Mouse (Mus musculus) CH12.LX (cell line): ENCODE results near the gene Uba3. TPM values are rescaled to one million over a fixed set of nuclear protein-coding genes. Genes with fewer than 3 reads are reported as not detected.

Experiments
- DNase-seq: peaks from one replicate; pipeline ENCODE4 v3.0.0-alpha.2; 2013; ENCODE audit errors: extremely low read depth
- H3K27ac ChIP-seq: 2 replicates; pipeline ENCODE4 v1.5.1; 2012; ENCODE audit warnings: low read depth, mild to moderate bottlenecking, control low read depth, moderate library complexity; ENCODE audit not compliant: insufficient read depth
- H3K27me3 ChIP-seq: replicated peaks from 2 replicates; pipeline ENCODE3; 2012; ENCODE audit warnings: inconsistent platforms
- H3K36me3 ChIP-seq, 2 experiments: replicated peaks in 1 of 2; 2 replicates each; pipeline versions ENCODE3 to v1.6.1; 2012; ENCODE audit warnings: inconsistent platforms in 1 of 2, low read length in 1 of 2, mild to moderate bottlenecking in 1 of 2, mixed read lengths in 1 of 2, moderate library complexity in 1 of 2; ENCODE audit not compliant: control insufficient read depth in 1 of 2, insufficient read depth in 1 of 2
- H3K4me1 ChIP-seq, 2 experiments: 2 replicates each; pipeline ENCODE4 v1.6.1; 2012; ENCODE audit warnings: inconsistent platforms in 1 of 2, moderate library complexity in 1 of 2; ENCODE audit not compliant: insufficient read depth in 2 of 2, control insufficient read depth in 1 of 2
- H3K4me2 ChIP-seq: 2 replicates; pipeline ENCODE4 v1.6.1; 2012; ENCODE audit warnings: low read depth, mild to moderate bottlenecking, control low read depth; ENCODE audit not compliant: poor library complexity, insufficient read depth, severe bottlenecking
- H3K4me3 ChIP-seq, 3 experiments: fragments of 150-350 bp in 1 of 3; sonication (generic) in 1 of 3; replicated peaks in 1 of 3; 2 replicates each; pipeline versions ENCODE3 to v1.5.1; 2011 to 2012; ENCODE audit warnings: low read depth in 2 of 3, low read length in 2 of 3, mild to moderate bottlenecking in 2 of 3, moderate library complexity in 2 of 3, control low read depth in 1 of 3, improper control_type of control experiment in 1 of 3, inconsistent platforms in 1 of 3, mixed read lengths in 1 of 3; ENCODE audit not compliant: poor library complexity in 1 of 3
- H3K79me2 ChIP-seq: replicated peaks from 2 replicates; pipeline ENCODE4 v1.6.1; 2012; ENCODE audit warnings: mild to moderate bottlenecking, moderate library complexity; ENCODE audit not compliant: control insufficient read depth, poor library complexity, insufficient read depth, severe bottlenecking; ENCODE audit errors: extremely low read depth
- H3K9ac ChIP-seq: 2 replicates; pipeline ENCODE4 v1.6.1; 2012; ENCODE audit warnings: low read depth, mild to moderate bottlenecking, control low read depth, moderate library complexity; ENCODE audit not compliant: insufficient read depth
- H3K9me3 ChIP-seq: replicated peaks from 2 replicates; pipeline ENCODE3; 2012; ENCODE audit warnings: low read length, inconsistent platforms, mixed read lengths
- BHLHE40 ChIP-seq: IDR thresholded peaks from 2 replicates; pipeline ENCODE4 v1.6.1; 2011; ENCODE audit warnings: mild to moderate bottlenecking, low read depth, low read length, improper control_type of control experiment
- CTCF ChIP-seq, 2 experiments: IDR thresholded peaks in 1 of 2; conservative IDR thresholded peaks in 1 of 2; 2 replicates each; pipeline ENCODE4 v1.5.1; 2011 to 2012; ENCODE audit warnings: low read depth in 2 of 2, low read length in 2 of 2, improper control_type of control experiment in 1 of 2, inconsistent platforms in 1 of 2, mild to moderate bottlenecking in 1 of 2, moderate library complexity in 1 of 2
- E2F4 ChIP-seq: IDR thresholded peaks from 2 replicates; pipeline ENCODE4 v1.6.1; 2011; ENCODE audit warnings: low read depth, low read length, improper control_type of control experiment; ENCODE audit not compliant: insufficient replicate concordance
- ELF1 ChIP-seq: IDR thresholded peaks from 2 replicates; pipeline ENCODE4 v1.6.1; 2014; ENCODE audit warnings: low read depth, mild to moderate bottlenecking, inconsistent platforms, low read length, improper control_type of control experiment
- EP300 ChIP-seq: IDR thresholded peaks from 2 replicates; pipeline ENCODE4 v1.6.1; 2011; ENCODE audit warnings: low read length, improper control_type of control experiment
- ETS1 ChIP-seq: conservative IDR thresholded peaks from 2 replicates; pipeline ENCODE4 v1.6.1; 2012; ENCODE audit warnings: low read depth, mild to moderate bottlenecking, inconsistent platforms, low read length, improper control_type of control experiment, moderate library complexity
- HCFC1 ChIP-seq: IDR thresholded peaks from 2 replicates; pipeline ENCODE4 v1.6.1; 2012; ENCODE audit warnings: low read depth, mild to moderate bottlenecking, inconsistent platforms, low read length, improper control_type of control experiment
- JUN ChIP-seq: IDR thresholded peaks from 2 replicates; pipeline ENCODE4 v1.6.1; 2011; ENCODE audit warnings: low read depth, mild to moderate bottlenecking, low read length, improper control_type of control experiment, moderate library complexity; ENCODE audit not compliant: insufficient read depth
- MAZ ChIP-seq: IDR thresholded peaks from 2 replicates; pipeline ENCODE4 v1.6.1; 2012; ENCODE audit warnings: low read depth, mild to moderate bottlenecking, inconsistent platforms, low read length, improper control_type of control experiment, moderate library complexity
- MEF2A ChIP-seq: IDR thresholded peaks from 2 replicates; pipeline ENCODE4 v1.6.1; 2014; ENCODE audit warnings: low read depth, mild to moderate bottlenecking, inconsistent platforms, low read length, improper control_type of control experiment, borderline replicate concordance
- MYC ChIP-seq: IDR thresholded peaks from 2 replicates; pipeline ENCODE4 v1.6.1; 2011; ENCODE audit warnings: low read depth, mild to moderate bottlenecking, improper control_type of control experiment, low read length
- NELFE ChIP-seq: IDR thresholded peaks from 2 replicates; pipeline ENCODE4 v1.6.1; 2011; ENCODE audit warnings: low read depth, low read length, improper control_type of control experiment
- POLR2AphosphoS2 ChIP-seq: IDR thresholded peaks from 2 replicates; pipeline ENCODE4 v1.6.1; 2011; ENCODE audit warnings: low read depth, low read length, improper control_type of control experiment
- RCOR1 ChIP-seq: conservative IDR thresholded peaks from 2 replicates; pipeline ENCODE4 v1.6.1; 2012; ENCODE audit warnings: low read depth, mild to moderate bottlenecking, inconsistent platforms, low read length, improper control_type of control experiment
- SIN3A ChIP-seq: IDR thresholded peaks from 2 replicates; pipeline ENCODE4 v1.6.1; 2012; ENCODE audit warnings: low read length, improper control_type of control experiment, inconsistent platforms
- SMC3 ChIP-seq: IDR thresholded peaks from 2 replicates; pipeline ENCODE4 v1.6.1; 2011; ENCODE audit warnings: low read depth, low read length, improper control_type of control experiment
- TCF12 ChIP-seq: IDR thresholded peaks from 2 replicates; pipeline ENCODE4 v1.6.1; 2014; ENCODE audit warnings: low read depth, mild to moderate bottlenecking, inconsistent platforms, low read length, improper control_type of control experiment
- UBTF ChIP-seq: IDR thresholded peaks from 2 replicates; pipeline ENCODE4 v1.6.1; 2012; ENCODE audit warnings: low read depth, mild to moderate bottlenecking, inconsistent platforms, low read length, improper control_type of control experiment, moderate library complexity
- USF2 ChIP-seq: conservative IDR thresholded peaks from 2 replicates; pipeline ENCODE4 v1.6.1; 2011; ENCODE audit warnings: low read depth, low read length, improper control_type of control experiment
- ZNF384 ChIP-seq: IDR thresholded peaks from 2 replicates; pipeline ENCODE4 v1.6.1; 2012; ENCODE audit warnings: low read depth, low read length, improper control_type of control experiment, inconsistent platforms
- dilution Hi-C: fragments of 300-500 bp; cut with MboI; formaldehyde crosslinking; loops from 2 replicates; pipeline ENCODE4 v1.14.3; 2020; ENCODE audit warnings: low sequenced_read_pairs; ENCODE audit not compliant: extremely low pct_unique_long_range_greater_than_20kb, extremely low pct_ligation_motif_present
- in situ Hi-C: fragments of 300-500 bp; cut with MboI; formaldehyde crosslinking; loops from 3 replicates; pipeline ENCODE4 v1.14.3; 2019; ENCODE audit warnings: low sequenced_read_pairs, low pct_ligation_motif_present, low pct_unique_long_range_greater_than_20kb, mixed read lengths
- polyA plus RNA-seq: library from polyadenylated mRNA; unstranded; fragments of >175 nt; gene quantifications from 2 replicates; pipeline ENCODE4 v1.2.1, GENCODE M21; 2012; ENCODE audit warnings: low read depth; ENCODE audit not compliant: insufficient read length
- total RNA-seq, 2 experiments: library from RNA; depleted of rRNA; stranded (reverse); fragments of 300-350 nt in 1 of 2; fragments of >200 nt in 1 of 2; gene quantifications; 2 replicates each; pipeline ENCODE4 v1.2.3; 2012 to 2014

Uba3 gene
- total and polyA plus RNA-seq, 3 experiments = 52.7 to 106 (median 55.6) TPM

- dilution Hi-C loops = no loop called here
- Histone ChIP-seq H3K4me1 (peaks cover 3 to 33% of the 10 kb centered on the region in 2 experiments; a peak in 3 of 4 replicates), H3K4me2 (no peak overlapping the region), H3K27me3 (no peaks in the 10 kb centered on the region), H3K36me3 (peaks cover 29 to 50% of the 10 kb centered on the region in 2 experiments), H3K9ac (no peak overlapping the region), H3K4me3 (no peak overlapping the region), H3K79me2 (peaks cover 43% of the 10 kb centered on the region), H3K27ac (no peak overlapping the region), H3K9me3 (no peaks in the 10 kb centered on the region)
- TF ChIP-seq ZNF384 (peak; percentile 45; the same call in 1 of the 2 replicates), MAZ (no peak), E2F4 (no peak), JUN (no peak), MYC (0 out of 2 replicates have a peak, but pooled peaks have one; percentile 7), CTCF (conservative IDR thresholded peaks at IDR 0.05 in 1 of 2, IDR thresholded peaks at IDR 0.05 in 1 of 2; ENCODE audit: low read depth in 2 of 2, low read length in 2 of 2) (peak in 1 of 2 experiments; percentile 73; a peak in 2 of 4 replicates), SMC3 (peak; percentile 36), EP300 (no peak), NELFE (peak; percentile 32; the same call in 1 of the 2 replicates)
- DNase-seq = no peak
- in situ Hi-C loops = loop anchor here (25.0 kb wide), 1 partner anchor 637 kb away; no protein-coding TSS in a partner anchor
Observed at GRCm38 (mm10) chr6:97200437-97200836, 5.0 kb downstream of the Uba3 start.

- H3K4me1 ChIP-seq = peaks cover 2 to 54% of the 10 kb centered on the region in 2 experiments; a peak in 3 of 4 replicates
- peak; percentile 85 for DNase-seq
Observed at GRCm38 (mm10) chr6:97179367-97179828, 26.0 kb downstream of the Uba3 start.

More at GRCm38 (mm10) chr6:97179367-97179828, 26.0 kb downstream of the Uba3 start:
- H3K36me3 ChIP-seq = peaks cover 7 to 25% of the 10 kb centered on the region in 2 experiments
- peaks cover 28% of the 10 kb centered on the region for H3K79me2 ChIP-seq
- dilution Hi-C loops = no loop called here
- peak overlapping the region; percentile 41; the same call in 1 of the 2 replicates for H3K4me2 ChIP-seq
- peak; percentile 87 for TF ChIP-seq BHLHE40
- TF ChIP-seq USF2 = no peak
- TF ChIP-seq ELF1 = no peak
- no peak for TF ChIP-seq RCOR1
- peak; percentile 41; the same call in 1 of the 2 replicates for TF ChIP-seq ETS1
- peak; percentile 11; the same call in 1 of the 2 replicates for TF ChIP-seq TCF12
- TF ChIP-seq MEF2A = 0 out of 2 replicates have a peak, but pooled peaks have one; percentile 23
- no peak; the same call in 1 of the 2 replicates for TF ChIP-seq HCFC1
- peak; percentile 93 for TF ChIP-seq POLR2AphosphoS2
- peak; percentile 57; the same call in 1 of the 2 replicates for TF ChIP-seq SIN3A
- TF ChIP-seq UBTF = no peak
- no peaks in the 10 kb centered on the region for H3K27me3 ChIP-seq
- peak overlapping the region; percentile 85 for H3K27ac ChIP-seq
- in situ Hi-C loops = no loop called here
- peak overlapping the region; percentile 87 for H3K9ac ChIP-seq
- H3K4me3 ChIP-seq = peak overlapping the region; percentile 53 to 95 (median 92)
- no peaks in the 10 kb centered on the region for H3K9me3 ChIP-seq
